Mouse (Mus musculus) forebrain, embryonic 14.5 days (tissue): ENCODE data around the gene Sgpp2. TPM values are rescaled to one million over a fixed set of nuclear protein-coding genes. Genes with fewer than 3 reads are reported as not detected.

ENCODE experiments used
- ATAC-seq: fragments of 200-750 bp; cut with Nextera tagmentation; 2 replicates; pipeline ENCODE4 v1.8.0; 2017; ENCODE audit warnings: mild to moderate bottlenecking, moderate library complexity
- DNase-seq: peaks from one replicate; pipeline ENCODE4 v3.0.0-alpha.2; 2015; ENCODE audit warnings: low spot score
- H3K27ac ChIP-seq: fragments of 300-500 bp; sonication (generic); 2 replicates; pipeline ENCODE4 v1.5.1; 2014; ENCODE audit warnings: low read depth, mild to moderate bottlenecking, control low read depth, low read length, moderate library complexity
- H3K27me3 ChIP-seq: fragments of 300-500 bp; sonication (generic); replicated peaks from 2 replicates; pipeline ENCODE4 v1.6.1; 2014; ENCODE audit warnings: low read length, control low read depth, mixed read lengths; ENCODE audit not compliant: control insufficient read depth, insufficient read depth
- H3K36me3 ChIP-seq: fragments of 300-500 bp; sonication (generic); 2 replicates; pipeline ENCODE4 v1.6.1; 2014; ENCODE audit warnings: low read length, control low read depth; ENCODE audit not compliant: control insufficient read depth, insufficient read depth
- H3K4me1 ChIP-seq: fragments of 300-500 bp; sonication (generic); 2 replicates; pipeline ENCODE4 v1.6.1; 2014; ENCODE audit warnings: antibody characterized with exemption, low read length, control low read depth; ENCODE audit not compliant: control insufficient read depth, insufficient read depth
- H3K4me2 ChIP-seq: fragments of 300-500 bp; sonication (generic); 2 replicates; pipeline ENCODE4 v1.6.1; 2014; ENCODE audit warnings: mild to moderate bottlenecking, control low read depth, low read length
- H3K4me3 ChIP-seq: fragments of 300-500 bp; sonication (generic); 2 replicates; pipeline ENCODE4 v1.5.1; 2014; ENCODE audit warnings: low read depth, low read length, control low read depth
- H3K9ac ChIP-seq: fragments of 300-500 bp; sonication (generic); 2 replicates; pipeline ENCODE4 v1.6.1; 2014; ENCODE audit warnings: mild to moderate bottlenecking, low read length, control low read depth, moderate library complexity
- H3K9me3 ChIP-seq: fragments of 300-500 bp; sonication (generic); replicated peaks from 2 replicates; pipeline ENCODE4 v1.6.1; 2016; ENCODE audit warnings: low read length, control low read depth, mixed read lengths; ENCODE audit not compliant: control insufficient read depth
- WGBS: fragments of 180-500 bp; shearing (Covaris S2); extraction: QIAGEN DNeasy Blood & Tissue Kit; methylation state at CpG from one replicate; pipeline ENCODE4 v1.1.7; 2014; 5-methylcytosine and 5-hydroxymethylcytosine counted together
- polyA plus RNA-seq: library from polyadenylated mRNA; unstranded; fragments of >200 nt; fragmentation: Nextera tagmentation; extraction: Ambion mirVana; gene quantifications from 2 replicates; pipeline ENCODE4 v1.2.1, GENCODE M21; 2014

Gene Sgpp2
- polyA plus RNA-seq, 1 experiment from 2014 or later, result 0.10 TPM

DNA sequence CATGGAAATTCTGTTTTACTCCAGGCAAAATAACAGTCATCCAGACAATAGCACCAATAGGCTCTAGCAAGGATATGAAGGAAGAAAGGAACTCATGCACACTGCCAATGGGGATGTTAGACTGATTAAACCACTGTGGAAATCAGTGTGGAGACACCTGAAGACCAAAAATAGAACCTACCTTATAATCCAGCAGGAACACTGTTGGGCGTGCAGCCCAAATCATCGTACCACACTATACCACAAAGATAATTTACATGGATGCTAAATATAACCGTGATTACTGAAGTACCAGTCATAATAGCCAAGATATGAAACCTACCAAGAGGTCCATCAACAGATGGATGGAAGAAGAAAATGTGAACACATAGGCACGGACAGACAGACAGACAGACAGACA, 18.5 kb downstream of the Sgpp2 start:
- DNase-seq (no peak), ATAC-seq (no peak)
- Histone ChIP-seq H3K27ac (no peak overlapping the region), H3K9ac (no peak overlapping the region), H3K4me3 (no peak overlapping the region), H3K36me3 (no peaks in the 10 kb centered on the region), H3K9me3 (no peaks in the 10 kb centered on the region), H3K4me1 (no peaks in the 10 kb centered on the region), H3K27me3 (no peaks in the 10 kb centered on the region), H3K4me2 (no peak overlapping the region)
- 93% methylated on average over 4 of the region's 4 CpGs for WGBS

DNA sequence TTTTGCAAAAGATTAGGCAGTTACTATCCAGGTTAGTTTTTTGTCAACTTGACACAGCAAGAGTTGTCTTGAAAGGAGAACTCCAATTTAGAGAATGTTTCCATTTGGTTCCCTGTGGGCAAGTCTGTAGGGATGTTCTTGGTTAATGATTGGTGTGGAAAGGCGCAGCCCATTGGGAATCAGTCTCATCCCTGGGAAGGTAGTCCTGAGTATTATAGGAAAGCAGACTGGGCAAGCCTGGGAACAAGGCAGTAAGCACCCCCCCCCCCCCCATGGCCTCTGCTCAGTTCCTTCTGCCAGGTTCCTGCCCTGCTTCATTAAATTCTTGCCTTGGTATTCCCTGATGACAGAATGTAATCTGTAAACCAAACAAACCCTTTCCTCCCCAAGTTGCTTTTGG, 19.7 kb downstream of the Sgpp2 start:
- Histone ChIP-seq H3K4me1 (no peaks in the 10 kb centered on the region), H3K27me3 (no peaks in the 10 kb centered on the region), H3K4me2 (no peak overlapping the region), H3K36me3 (no peaks in the 10 kb centered on the region), H3K27ac (no peak overlapping the region), H3K4me3 (no peak overlapping the region), H3K9ac (no peak overlapping the region), H3K9me3 (no peaks in the 10 kb centered on the region)
- DNase-seq (no peak), ATAC-seq (no peak)
- WGBS, result 97% methylated on average over 1 of the region's 1 CpGs

DNA sequence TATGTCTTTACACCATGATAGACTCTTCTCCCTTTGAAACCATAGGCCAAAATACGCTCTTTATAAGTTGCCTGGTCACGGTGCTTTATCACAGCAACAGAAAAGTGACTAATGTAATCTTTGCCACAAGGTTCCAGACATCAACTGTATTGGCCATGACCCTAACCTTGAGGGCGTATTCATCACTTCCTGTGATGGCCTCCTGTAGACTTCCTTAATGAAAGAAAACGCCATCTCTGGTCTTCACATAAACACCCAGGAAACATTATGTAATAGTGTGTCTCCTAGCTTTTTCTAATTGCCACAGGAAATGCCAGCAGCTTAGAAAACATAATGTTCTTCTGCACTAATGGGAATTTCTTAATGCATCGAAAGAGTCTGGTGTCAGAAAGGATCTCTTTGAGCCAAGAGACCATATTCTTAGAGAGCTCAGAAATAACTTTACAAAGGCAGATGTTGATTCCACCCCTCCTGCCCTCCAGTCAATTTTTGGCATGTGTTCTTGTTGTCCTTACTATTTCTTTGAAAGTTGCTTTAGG, 20.5 kb downstream of the Sgpp2 start:
- Histone ChIP-seq H3K27ac (no peak overlapping the region), H3K27me3 (no peaks in the 10 kb centered on the region), H3K36me3 (no peaks in the 10 kb centered on the region), H3K4me2 (no peak overlapping the region), H3K4me3 (no peak overlapping the region), H3K9ac (no peak overlapping the region), H3K9me3 (no peaks in the 10 kb centered on the region), H3K4me1 (no peaks in the 10 kb centered on the region)
- ATAC-seq, result no peak
- WGBS, result 91% methylated on average over 5 of the region's 5 CpGs
- DNase-seq, result no peak

DNA sequence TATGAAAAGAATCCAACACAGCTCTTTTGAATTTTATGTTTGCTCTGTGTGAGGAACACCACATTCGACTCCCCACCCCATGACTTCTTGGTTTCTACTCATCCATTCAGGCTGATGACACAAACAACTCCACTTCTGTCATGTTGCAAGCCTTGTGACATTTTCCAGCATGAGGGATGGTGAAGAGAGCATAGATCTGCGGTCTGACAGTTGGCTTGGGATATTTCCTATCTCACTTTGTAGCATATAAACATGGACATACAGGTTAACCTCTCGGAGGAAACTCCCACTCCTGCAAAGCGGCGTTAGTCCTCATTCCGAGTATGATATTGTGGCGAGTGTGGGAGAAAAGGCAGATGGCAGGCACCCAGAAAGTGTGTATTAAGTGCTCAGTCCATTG, 27.6 kb downstream of the Sgpp2 start:
- Histone ChIP-seq H3K27ac (no peak overlapping the region), H3K4me3 (no peak overlapping the region), H3K9me3 (no peaks in the 10 kb centered on the region), H3K36me3 (no peaks in the 10 kb centered on the region), H3K4me2 (no peak overlapping the region), H3K4me1 (no peaks in the 10 kb centered on the region), H3K9ac (no peak overlapping the region), H3K27me3 (no peaks in the 10 kb centered on the region)
- WGBS, result 84% methylated on average over 7 of the region's 7 CpGs
- ATAC-seq, result no peak
- no peak for DNase-seq

DNA sequence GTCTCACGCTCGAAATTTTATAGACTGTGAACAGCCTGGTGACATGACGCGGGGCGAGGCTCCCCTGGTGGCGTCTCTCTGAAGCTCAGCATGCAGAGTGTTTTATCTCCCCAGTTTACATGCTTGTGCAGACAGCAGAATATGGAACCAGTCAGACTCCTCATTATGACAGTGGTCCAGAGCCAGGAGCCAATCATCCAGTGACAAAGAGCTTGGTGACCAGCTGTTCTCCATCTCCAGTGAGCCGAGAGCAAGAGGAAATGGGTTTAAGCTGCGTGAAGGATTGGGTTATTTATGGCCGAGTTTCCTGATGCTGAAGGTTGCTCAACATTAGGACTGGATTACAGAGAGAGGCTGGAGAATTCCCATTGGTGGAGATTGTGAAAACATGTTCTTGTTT, 28.1 kb downstream of the Sgpp2 start:
- no peaks in the 10 kb centered on the region for H3K27me3 ChIP-seq
- peak; percentile 33 for DNase-seq
- H3K9me3 ChIP-seq, result no peaks in the 10 kb centered on the region
- no peaks in the 10 kb centered on the region for H3K4me1 ChIP-seq
- no peaks in the 10 kb centered on the region for H3K36me3 ChIP-seq
- H3K4me2 ChIP-seq, result no peak overlapping the region
- H3K27ac ChIP-seq, result no peak overlapping the region
- H3K4me3 ChIP-seq, result no peak overlapping the region
- ATAC-seq, result peak; percentile 67; the same call in 1 of the 2 replicates
- H3K9ac ChIP-seq, result no peak overlapping the region
- WGBS, result 43% methylated on average over 9 of the region's 9 CpGs

DNA sequence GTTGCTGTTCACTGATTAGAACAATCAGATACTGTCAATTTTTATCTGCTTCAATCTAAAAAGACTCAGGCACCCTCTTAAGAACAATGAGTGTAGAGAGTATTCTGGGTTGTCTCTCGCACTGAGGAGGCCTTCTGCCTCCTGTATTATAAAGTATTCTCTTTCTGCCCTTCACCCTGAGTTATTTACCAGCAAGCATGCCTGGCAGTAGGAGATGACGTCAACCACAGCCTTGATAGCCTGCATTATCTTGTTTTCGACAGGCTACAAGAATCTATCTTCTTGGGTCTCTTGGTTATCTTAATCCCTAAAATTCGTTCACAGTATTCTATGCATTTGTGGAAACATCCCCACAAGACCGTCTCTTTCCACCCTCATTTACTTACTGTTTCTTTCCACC, 29.8 kb downstream of the Sgpp2 start:
- no peaks in the 10 kb centered on the region for H3K4me1 ChIP-seq
- ATAC-seq (no peak), DNase-seq (no peak)
- no peaks in the 10 kb centered on the region for H3K9me3 ChIP-seq
- no peak overlapping the region for H3K9ac ChIP-seq
- whole genome bisulfite sequencing, result 81% methylated on average over 5 of the region's 5 CpGs
- no peaks in the 10 kb centered on the region for H3K36me3 ChIP-seq
- H3K27ac ChIP-seq, result no peak overlapping the region
- H3K27me3 ChIP-seq, result no peaks in the 10 kb centered on the region
- no peak overlapping the region for H3K4me3 ChIP-seq
- H3K4me2 ChIP-seq, result no peak overlapping the region

DNA sequence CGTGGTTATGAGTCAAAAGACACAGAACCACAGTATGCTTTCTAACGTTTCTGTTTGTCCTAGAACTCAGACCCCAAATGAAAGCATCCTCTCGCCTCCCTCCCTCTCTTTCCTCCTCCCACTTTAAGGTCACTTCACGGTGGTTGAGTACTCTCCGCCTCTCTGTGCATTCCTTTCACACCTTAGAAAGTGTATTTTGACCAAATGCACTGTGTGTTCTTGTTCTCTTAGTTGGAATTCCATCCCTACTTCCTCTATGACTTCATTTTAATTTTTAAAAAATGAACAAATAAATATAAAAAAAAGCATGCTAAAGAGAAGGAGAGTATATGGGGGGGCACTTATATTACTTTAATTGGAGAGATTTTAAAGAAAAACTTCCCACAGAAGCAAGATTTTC, 30.4 kb downstream of the Sgpp2 start:
- DNase-seq (no peak), ATAC-seq (no peak)
- Histone ChIP-seq H3K9ac (no peak overlapping the region), H3K4me2 (no peak overlapping the region), H3K27me3 (no peaks in the 10 kb centered on the region), H3K36me3 (no peaks in the 10 kb centered on the region), H3K4me3 (no peak overlapping the region), H3K9me3 (no peaks in the 10 kb centered on the region), H3K4me1 (no peaks in the 10 kb centered on the region), H3K27ac (no peak overlapping the region)
- WGBS, result 64% methylated on average over 5 of the region's 5 CpGs

DNA sequence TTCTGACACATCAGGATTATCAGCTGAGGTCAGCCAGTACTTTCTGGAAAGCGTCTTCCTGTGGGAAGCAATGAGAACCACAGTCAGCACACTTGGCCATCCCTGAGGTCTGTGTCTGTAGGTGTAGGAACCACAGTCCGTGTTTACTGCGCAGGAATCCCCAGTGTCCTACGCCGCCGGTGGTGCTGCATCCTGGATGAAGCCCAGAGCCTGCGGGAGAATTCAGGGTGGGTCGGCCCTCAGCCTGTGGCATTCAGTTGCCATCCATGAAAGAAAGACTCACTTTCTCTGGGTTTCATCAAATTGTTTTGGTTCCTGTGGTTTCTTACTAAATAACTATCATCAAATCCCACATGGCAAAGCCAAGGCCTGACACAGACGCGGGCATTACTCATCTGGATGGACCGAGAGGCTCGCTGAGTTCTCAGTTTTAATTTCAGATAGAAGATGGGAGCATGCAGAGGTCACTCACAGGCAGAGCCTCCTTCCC, 37.2 kb downstream of the Sgpp2 start:
- Histone ChIP-seq H3K9ac (no peak overlapping the region), H3K4me2 (no peak overlapping the region), H3K27me3 (no peaks in the 10 kb centered on the region), H3K4me1 (no peaks in the 10 kb centered on the region), H3K27ac (no peak overlapping the region), H3K36me3 (no peaks in the 10 kb centered on the region), H3K9me3 (no peaks in the 10 kb centered on the region), H3K4me3 (no peak overlapping the region)
- DNase-seq (no peak), ATAC-seq (no peak)
- WGBS, result 97% methylated on average over 12 of the region's 12 CpGs

DNA sequence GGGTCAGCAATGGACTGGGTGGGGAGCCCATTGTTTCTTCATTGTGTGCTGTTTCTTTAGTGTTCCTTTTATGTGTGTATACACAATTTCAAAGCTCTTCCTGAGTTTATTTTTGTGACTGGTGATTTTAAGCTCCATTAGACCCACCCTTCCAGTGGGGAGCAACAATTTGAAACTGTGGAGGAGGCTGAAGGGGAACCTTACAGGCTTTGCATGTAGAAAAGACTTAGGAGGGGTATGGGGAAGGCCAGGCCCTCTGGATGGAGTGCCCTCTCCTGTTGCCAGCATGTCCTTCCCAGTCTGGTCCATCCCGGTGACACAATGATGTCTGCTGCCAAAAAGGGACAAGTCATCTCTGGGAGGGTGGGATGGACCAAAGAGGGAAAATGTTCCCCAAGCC, 39.1 kb downstream of the Sgpp2 start:
- Histone ChIP-seq H3K27ac (no peak overlapping the region), H3K27me3 (no peaks in the 10 kb centered on the region), H3K9ac (no peak overlapping the region), H3K4me2 (no peak overlapping the region), H3K4me3 (no peak overlapping the region), H3K9me3 (no peaks in the 10 kb centered on the region), H3K4me1 (no peaks in the 10 kb centered on the region), H3K36me3 (no peaks in the 10 kb centered on the region)
- ATAC-seq (no peak), DNase-seq (no peak)
- WGBS, result 76% methylated on average over 1 of the region's 1 CpGs
